Mouse (Mus musculus): ENCODE results near the gene Gm525. TPM values are rescaled to one million over a fixed set of nuclear protein-coding genes. Genes with fewer than 3 reads are reported as not detected.
"Not testable (repeated sequence)": the region's sequence is repeated elsewhere in the genome, so short reads cannot be mapped to it uniquely, and the experiment has no call there.

Gene Gm525
- polyA plus RNA-seq, 1 experiment from 2014 or later, result 3.4 TPM

- Histone ChIP-seq H3K4me3 (ENCODE audit: low read depth, low read length) (no peak overlapping the region), H3K27me3 (ENCODE audit: control insufficient read depth, insufficient read depth, low read length) (no peaks in the 10 kb centered on the region), H3K27ac (ENCODE audit: low read length) (no peak overlapping the region), H3K4me1 (ENCODE audit: control insufficient read depth, insufficient read depth, low read length) (no peaks in the 10 kb centered on the region), H3K9me3 (ENCODE audit: control insufficient read depth, low read depth, low read length) (no peaks in the 10 kb centered on the region), H3K36me3 (ENCODE audit: control insufficient read depth, insufficient read depth, low read length) (peaks cover 3% of the 10 kb centered on the region; the same call in 1 of the 2 replicates), H3K9ac (replicated peaks; ENCODE audit: low read depth, low read length) (no peak overlapping the region), H3K4me2 (replicated peaks; ENCODE audit: low read depth, low read length) (no peak overlapping the region)
- ATAC-seq (ENCODE audit: insufficient number of reproducible peaks, insufficient read depth, low FRiP score, low read depth), result no peak
Measured at GRCm38 (mm10) chr11:89034592-89034991, 39.0 kb upstream of the Gm525 start.

- Histone ChIP-seq H3K9ac (replicated peaks; ENCODE audit: low read depth, low read length) (no peak overlapping the region), H3K4me2 (replicated peaks; ENCODE audit: low read depth, low read length) (no peak overlapping the region), H3K9me3 (ENCODE audit: control insufficient read depth, low read depth, low read length) (no peaks in the 10 kb centered on the region), H3K27ac (ENCODE audit: low read length) (no peak overlapping the region), H3K4me3 (ENCODE audit: low read depth, low read length) (no peak overlapping the region), H3K4me1 (ENCODE audit: control insufficient read depth, insufficient read depth, low read length) (no peaks in the 10 kb centered on the region), H3K27me3 (ENCODE audit: control insufficient read depth, insufficient read depth, low read length) (no peaks in the 10 kb centered on the region), H3K36me3 (ENCODE audit: control insufficient read depth, insufficient read depth, low read length) (peaks cover 11% of the 10 kb centered on the region)
- WGBS, result 83% methylated on average over 3 of the region's 3 CpGs
- no peak for ATAC-seq (ENCODE audit: insufficient number of reproducible peaks, insufficient read depth, low FRiP score, low read depth)
Measured at GRCm38 (mm10) chr11:89035552-89035951, 38.1 kb upstream of the Gm525 start.

- ATAC-seq (ENCODE audit: insufficient number of reproducible peaks, insufficient read depth, low FRiP score, low read depth), result no peak
- Histone ChIP-seq H3K4me2 (replicated peaks; ENCODE audit: low read depth, low read length) (no peak overlapping the region), H3K9ac (replicated peaks; ENCODE audit: low read depth, low read length) (no peak overlapping the region), H3K9me3 (ENCODE audit: control insufficient read depth, low read depth, low read length) (no peaks in the 10 kb centered on the region), H3K4me1 (ENCODE audit: control insufficient read depth, insufficient read depth, low read length) (no peaks in the 10 kb centered on the region), H3K4me3 (ENCODE audit: low read depth, low read length) (no peak overlapping the region), H3K36me3 (ENCODE audit: control insufficient read depth, insufficient read depth, low read length) (peaks cover 23% of the 10 kb centered on the region), H3K27me3 (ENCODE audit: control insufficient read depth, insufficient read depth, low read length) (no peaks in the 10 kb centered on the region), H3K27ac (ENCODE audit: low read length) (no peak overlapping the region)
- WGBS, result 90% methylated on average over 6 of the region's 6 CpGs
Measured at GRCm38 (mm10) chr11:89038496-89038895, 35.1 kb upstream of the Gm525 start.

GRCm38 (mm10) chr11:89039325-89039724 lies 34.3 kb upstream of the Gm525 start:
- H3K9ac ChIP-seq (replicated peaks; ENCODE audit: low read depth, low read length), result no peak overlapping the region
- peaks cover 27% of the 10 kb centered on the region for H3K36me3 ChIP-seq (ENCODE audit: control insufficient read depth, insufficient read depth, low read length)
- no peak overlapping the region for H3K4me3 ChIP-seq (ENCODE audit: low read depth, low read length)
- no peaks in the 10 kb centered on the region for H3K9me3 ChIP-seq (ENCODE audit: control insufficient read depth, low read depth, low read length)
- no peak overlapping the region for H3K27ac ChIP-seq (ENCODE audit: low read length)
- no peak overlapping the region for H3K4me2 ChIP-seq (replicated peaks; ENCODE audit: low read depth, low read length)
- ATAC-seq (ENCODE audit: insufficient number of reproducible peaks, insufficient read depth, low FRiP score, low read depth), result 0 out of 2 replicates have a peak, but pooled peaks have one; percentile 53
- WGBS, result 29% methylated on average over 3 of the region's 3 CpGs
- no peaks in the 10 kb centered on the region for H3K27me3 ChIP-seq (ENCODE audit: control insufficient read depth, insufficient read depth, low read length)
- no peaks in the 10 kb centered on the region for H3K4me1 ChIP-seq (ENCODE audit: control insufficient read depth, insufficient read depth, low read length)

- H3K9me3 ChIP-seq (ENCODE audit: control insufficient read depth, low read depth, low read length); H3K27me3 ChIP-seq (ENCODE audit: control insufficient read depth, insufficient read depth, low read length); H3K4me3 ChIP-seq (ENCODE audit: low read depth, low read length); H3K4me1 ChIP-seq (ENCODE audit: control insufficient read depth, insufficient read depth, low read length); H3K4me2 ChIP-seq (replicated peaks; ENCODE audit: low read depth, low read length); H3K27ac ChIP-seq (ENCODE audit: low read length); ATAC-seq (ENCODE audit: insufficient number of reproducible peaks, insufficient read depth, low FRiP score, low read depth); H3K9ac ChIP-seq (replicated peaks; ENCODE audit: low read depth, low read length): not testable (repeated sequence)
- WGBS, result 92% methylated on average over 6 of the region's 7 CpGs
- H3K36me3 ChIP-seq (ENCODE audit: control insufficient read depth, insufficient read depth, low read length), result peaks cover 29% of the 10 kb centered on the region
Measured at GRCm38 (mm10) chr11:89041073-89041472, 32.6 kb upstream of the Gm525 start.

GRCm38 (mm10) chr11:89043046-89043445 lies 30.6 kb upstream of the Gm525 start:
- H3K4me1 ChIP-seq (ENCODE audit: control insufficient read depth, insufficient read depth, low read length), result no peaks in the 10 kb centered on the region
- H3K4me2 ChIP-seq (replicated peaks; ENCODE audit: low read depth, low read length), result no peak overlapping the region
- no peak overlapping the region for H3K9ac ChIP-seq (replicated peaks; ENCODE audit: low read depth, low read length)
- H3K36me3 ChIP-seq (ENCODE audit: control insufficient read depth, insufficient read depth, low read length), result peaks cover 39% of the 10 kb centered on the region
- ATAC-seq (ENCODE audit: insufficient number of reproducible peaks, insufficient read depth, low FRiP score, low read depth), result no peak
- no peak overlapping the region for H3K27ac ChIP-seq (ENCODE audit: low read length)
- H3K27me3 ChIP-seq (ENCODE audit: control insufficient read depth, insufficient read depth, low read length), result no peaks in the 10 kb centered on the region
- WGBS, result 91% methylated on average over 7 of the region's 7 CpGs
- H3K9me3 ChIP-seq (ENCODE audit: control insufficient read depth, low read depth, low read length), result no peaks in the 10 kb centered on the region
- no peak overlapping the region for H3K4me3 ChIP-seq (ENCODE audit: low read depth, low read length)

- not testable (repeated sequence) for H3K9ac ChIP-seq (replicated peaks; ENCODE audit: low read depth, low read length); H3K9me3 ChIP-seq (ENCODE audit: control insufficient read depth, low read depth, low read length); H3K27ac ChIP-seq (ENCODE audit: low read length); H3K27me3 ChIP-seq (ENCODE audit: control insufficient read depth, insufficient read depth, low read length); H3K4me3 ChIP-seq (ENCODE audit: low read depth, low read length); H3K4me1 ChIP-seq (ENCODE audit: control insufficient read depth, insufficient read depth, low read length); H3K4me2 ChIP-seq (replicated peaks; ENCODE audit: low read depth, low read length); ATAC-seq (ENCODE audit: insufficient number of reproducible peaks, insufficient read depth, low FRiP score, low read depth)
- 93% methylated on average over 3 of the region's 3 CpGs for WGBS
- peaks cover 42% of the 10 kb centered on the region for H3K36me3 ChIP-seq (ENCODE audit: control insufficient read depth, insufficient read depth, low read length)
Measured at GRCm38 (mm10) chr11:89045501-89045900, 28.1 kb upstream of the Gm525 start.

GRCm38 (mm10) chr11:89046021-89046420 lies 27.6 kb upstream of the Gm525 start:
- Histone ChIP-seq H3K9me3 (ENCODE audit: control insufficient read depth, low read depth, low read length) (no peaks in the 10 kb centered on the region), H3K9ac (replicated peaks; ENCODE audit: low read depth, low read length) (no peak overlapping the region), H3K4me1 (ENCODE audit: control insufficient read depth, insufficient read depth, low read length) (no peaks in the 10 kb centered on the region), H3K36me3 (ENCODE audit: control insufficient read depth, insufficient read depth, low read length) (peaks cover 40% of the 10 kb centered on the region), H3K27ac (ENCODE audit: low read length) (no peak overlapping the region), H3K27me3 (ENCODE audit: control insufficient read depth, insufficient read depth, low read length) (no peaks in the 10 kb centered on the region), H3K4me3 (ENCODE audit: low read depth, low read length) (no peak overlapping the region), H3K4me2 (replicated peaks; ENCODE audit: low read depth, low read length) (no peak overlapping the region)
- WGBS, result 89% methylated on average over 3 of the region's 3 CpGs
- ATAC-seq (ENCODE audit: insufficient number of reproducible peaks, insufficient read depth, low FRiP score, low read depth), result no peak

GRCm38 (mm10) chr11:89051767-89052166 lies 21.9 kb upstream of the Gm525 start:
- WGBS, result 92% methylated on average over 6 of the region's 6 CpGs
- peaks cover 30% of the 10 kb centered on the region; the same call in 1 of the 2 replicates for H3K36me3 ChIP-seq (ENCODE audit: control insufficient read depth, insufficient read depth, low read length)
- H3K27ac ChIP-seq (ENCODE audit: low read length), result no peak overlapping the region
- H3K4me3 ChIP-seq (ENCODE audit: low read depth, low read length), result no peak overlapping the region
- H3K27me3 ChIP-seq (ENCODE audit: control insufficient read depth, insufficient read depth, low read length), result no peaks in the 10 kb centered on the region
- H3K4me2 ChIP-seq (replicated peaks; ENCODE audit: low read depth, low read length), result no peak overlapping the region
- no peak overlapping the region for H3K9ac ChIP-seq (replicated peaks; ENCODE audit: low read depth, low read length)
- no peaks in the 10 kb centered on the region for H3K9me3 ChIP-seq (ENCODE audit: control insufficient read depth, low read depth, low read length)
- no peak for ATAC-seq (ENCODE audit: insufficient number of reproducible peaks, insufficient read depth, low FRiP score, low read depth)
- 0 out of 2 replicates have a peak, but pooled peaks cover 4% of the 10 kb centered on the region for H3K4me1 ChIP-seq (ENCODE audit: control insufficient read depth, insufficient read depth, low read length)
